Mouse (Mus musculus): ENCODE data around the gene Tnfrsf1b. TPM values are rescaled to one million over a fixed set of nuclear protein-coding genes. Genes with fewer than 3 reads are reported as not detected.

Tnfrsf1b gene
- polyA plus RNA-seq, 1 experiment, result 48.1 TPM

GRCm38 (mm10) chr4:145209690-145210088, 37.0 kb downstream of the Tnfrsf1b start:
- H3K27me3 ChIP-seq (ENCODE audit: control insufficient read depth, insufficient read depth, low read length), result no peaks in the 10 kb centered on the region
- WGBS, result 84% methylated on average over 5 of the region's 5 CpGs
- peaks cover 22% of the 10 kb centered on the region for H3K4me1 ChIP-seq (replicated peaks; ENCODE audit: control insufficient read depth, insufficient read depth, low read length)
- no peak overlapping the region for H3K4me3 ChIP-seq (ENCODE audit: control insufficient read depth, insufficient read depth, low read length)
- no peak for DNase-seq
- H3K27ac ChIP-seq (ENCODE audit: control insufficient read depth, insufficient read depth, low read length), result 0 out of 2 replicates have a peak overlapping the region, but pooled peaks have one; percentile 11
- no peaks in the 10 kb centered on the region for H3K36me3 ChIP-seq (ENCODE audit: control insufficient read depth, insufficient read depth, low read length)
- TF ChIP-seq CTCF (IDR thresholded peaks at IDR 0.05; ENCODE audit: borderline replicate concordance, control insufficient read depth, extremely low read depth, insufficient read depth, low read length, poor library complexity), result no peak
- TF ChIP-seq POLR2A (IDR thresholded peaks at IDR 0.05; ENCODE audit: control insufficient read depth, extremely low read depth, insufficient read depth, low read length, poor library complexity), result no peak

- Histone ChIP-seq H3K4me1 (replicated peaks; ENCODE audit: control insufficient read depth, insufficient read depth, low read length) (peaks cover 22% of the 10 kb centered on the region), H3K4me3 (ENCODE audit: control insufficient read depth, insufficient read depth, low read length) (no peak overlapping the region), H3K27me3 (ENCODE audit: control insufficient read depth, insufficient read depth, low read length) (no peaks in the 10 kb centered on the region), H3K27ac (ENCODE audit: control insufficient read depth, insufficient read depth, low read length) (no peak overlapping the region), H3K36me3 (ENCODE audit: control insufficient read depth, insufficient read depth, low read length) (no peaks in the 10 kb centered on the region)
- no peak for DNase-seq
- TF ChIP-seq POLR2A (IDR thresholded peaks at IDR 0.05; ENCODE audit: control insufficient read depth, extremely low read depth, insufficient read depth, low read length, poor library complexity), result no peak
- no peak for TF ChIP-seq CTCF (IDR thresholded peaks at IDR 0.05; ENCODE audit: borderline replicate concordance, control insufficient read depth, extremely low read depth, insufficient read depth, low read length, poor library complexity)
- WGBS, result 64% methylated on average over 6 of the region's 6 CpGs
Measured at GRCm38 (mm10) chr4:145209076-145209689, 37.5 kb downstream of the Tnfrsf1b start.

- TF ChIP-seq CTCF (IDR thresholded peaks at IDR 0.05; ENCODE audit: borderline replicate concordance, control insufficient read depth, extremely low read depth, insufficient read depth, low read length, poor library complexity) (no peak), POLR2A (IDR thresholded peaks at IDR 0.05; ENCODE audit: control insufficient read depth, extremely low read depth, insufficient read depth, low read length, poor library complexity) (no peak)
- DNase-seq, result no peak
- Histone ChIP-seq H3K4me3 (ENCODE audit: control insufficient read depth, insufficient read depth, low read length) (no peak overlapping the region), H3K4me1 (replicated peaks; ENCODE audit: control insufficient read depth, insufficient read depth, low read length) (peaks cover 22% of the 10 kb centered on the region), H3K27me3 (ENCODE audit: control insufficient read depth, insufficient read depth, low read length) (no peaks in the 10 kb centered on the region), H3K36me3 (ENCODE audit: control insufficient read depth, insufficient read depth, low read length) (no peaks in the 10 kb centered on the region), H3K27ac (ENCODE audit: control insufficient read depth, insufficient read depth, low read length) (no peak overlapping the region)
- 86% methylated on average over 3 of the region's 3 CpGs for WGBS
Measured at GRCm38 (mm10) chr4:145207718-145208371, 38.8 kb downstream of the Tnfrsf1b start.

GRCm38 (mm10) chr4:145204779-145205178, 41.9 kb downstream of the Tnfrsf1b start:
- 96% methylated on average over 8 of the region's 8 CpGs for WGBS
- Histone ChIP-seq H3K27ac (ENCODE audit: control insufficient read depth, insufficient read depth, low read length) (no peak overlapping the region), H3K4me3 (ENCODE audit: control insufficient read depth, insufficient read depth, low read length) (no peak overlapping the region), H3K4me1 (replicated peaks; ENCODE audit: control insufficient read depth, insufficient read depth, low read length) (peaks cover 17% of the 10 kb centered on the region), H3K27me3 (ENCODE audit: control insufficient read depth, insufficient read depth, low read length) (no peaks in the 10 kb centered on the region), H3K36me3 (ENCODE audit: control insufficient read depth, insufficient read depth, low read length) (no peaks in the 10 kb centered on the region)
- TF ChIP-seq POLR2A (IDR thresholded peaks at IDR 0.05; ENCODE audit: control insufficient read depth, extremely low read depth, insufficient read depth, low read length, poor library complexity) (no peak), CTCF (IDR thresholded peaks at IDR 0.05; ENCODE audit: borderline replicate concordance, control insufficient read depth, extremely low read depth, insufficient read depth, low read length, poor library complexity) (no peak)
- DNase-seq, result no peak

GRCm38 (mm10) chr4:145203305-145203704, 43.4 kb downstream of the Tnfrsf1b start:
- WGBS, result 72% methylated on average over 2 of the region's 2 CpGs
- Histone ChIP-seq H3K4me1 (replicated peaks; ENCODE audit: control insufficient read depth, insufficient read depth, low read length) (peaks cover 11% of the 10 kb centered on the region), H3K36me3 (ENCODE audit: control insufficient read depth, insufficient read depth, low read length) (no peaks in the 10 kb centered on the region), H3K27ac (ENCODE audit: control insufficient read depth, insufficient read depth, low read length) (no peak overlapping the region), H3K27me3 (ENCODE audit: control insufficient read depth, insufficient read depth, low read length) (no peaks in the 10 kb centered on the region), H3K4me3 (ENCODE audit: control insufficient read depth, insufficient read depth, low read length) (no peak overlapping the region)
- no peak for DNase-seq
- no peak for TF ChIP-seq CTCF (IDR thresholded peaks at IDR 0.05; ENCODE audit: borderline replicate concordance, control insufficient read depth, extremely low read depth, insufficient read depth, low read length, poor library complexity)
- TF ChIP-seq POLR2A (IDR thresholded peaks at IDR 0.05; ENCODE audit: control insufficient read depth, extremely low read depth, insufficient read depth, low read length, poor library complexity), result no peak

- Histone ChIP-seq H3K36me3 (ENCODE audit: control insufficient read depth, insufficient read depth, low read length) (no peaks in the 10 kb centered on the region), H3K4me1 (replicated peaks; ENCODE audit: control insufficient read depth, insufficient read depth, low read length) (peaks cover 11% of the 10 kb centered on the region), H3K27me3 (ENCODE audit: control insufficient read depth, insufficient read depth, low read length) (no peaks in the 10 kb centered on the region), H3K4me3 (ENCODE audit: control insufficient read depth, insufficient read depth, low read length) (no peak overlapping the region), H3K27ac (ENCODE audit: control insufficient read depth, insufficient read depth, low read length) (no peak overlapping the region)
- no peak for TF ChIP-seq CTCF (IDR thresholded peaks at IDR 0.05; ENCODE audit: borderline replicate concordance, control insufficient read depth, extremely low read depth, insufficient read depth, low read length, poor library complexity)
- no peak for TF ChIP-seq POLR2A (IDR thresholded peaks at IDR 0.05; ENCODE audit: control insufficient read depth, extremely low read depth, insufficient read depth, low read length, poor library complexity)
- no peak for DNase-seq
- WGBS, result 75% methylated on average over 3 of the region's 3 CpGs
Measured at GRCm38 (mm10) chr4:145201424-145201823, 45.2 kb downstream of the Tnfrsf1b start.

Measured in thymus, adult 2 months (tissue).